Mouse (Mus musculus): Measurements from ENCODE around the gene Clec11a. TPM values are rescaled to one million over a fixed set of nuclear protein-coding genes. Genes with fewer than 3 reads are reported as not detected.

Gene Clec11a
- polyA plus RNA-seq, 1 experiment: 4.8 TPM

- peak in 1 of 2 experiments; percentile 22 for DNase-seq (ENCODE audit: extremely low spot score in 1 of 2, low spot score in 1 of 2)
These were observed 25.1 kb downstream of the Clec11a start for GRCm38 (mm10) chr7:44281586-44281985.

GRCm38 (mm10) chr7:44280959-44281358 lies 25.7 kb downstream of the Clec11a start:
- no peak for DNase-seq (ENCODE audit: extremely low spot score in 1 of 2, low spot score in 1 of 2)

GRCm38 (mm10) chr7:44277250-44277622 lies 29.5 kb downstream of the Clec11a start:
- peak; percentile 31 to 83 for DNase-seq (ENCODE audit: extremely low spot score in 1 of 2, low spot score in 1 of 2)

- no peak for DNase-seq (ENCODE audit: extremely low spot score in 1 of 2, low spot score in 1 of 2)
These were observed 30.0 kb downstream of the Clec11a start for GRCm38 (mm10) chr7:44276461-44277249.

GRCm38 (mm10) chr7:44275546-44275945 lies 31.2 kb downstream of the Clec11a start:
- no peak for DNase-seq (ENCODE audit: extremely low spot score in 1 of 2, low spot score in 1 of 2)

GRCm38 (mm10) chr7:44274096-44274495 lies 32.6 kb downstream of the Clec11a start:
- DNase-seq (ENCODE audit: extremely low spot score in 1 of 2, low spot score in 1 of 2): no peak

- no peak for DNase-seq (ENCODE audit: extremely low spot score in 1 of 2, low spot score in 1 of 2)
These were observed 33.3 kb downstream of the Clec11a start for GRCm38 (mm10) chr7:44273446-44273845.

GRCm38 (mm10) chr7:44272546-44272945 lies 34.2 kb downstream of the Clec11a start:
- DNase-seq (ENCODE audit: extremely low spot score in 1 of 2, low spot score in 1 of 2): no peak

- peak in 1 of 2 experiments; percentile 40 for DNase-seq (ENCODE audit: extremely low spot score in 1 of 2, low spot score in 1 of 2)
These were observed 35.4 kb downstream of the Clec11a start for GRCm38 (mm10) chr7:44271309-44271708.

- no peak for DNase-seq (ENCODE audit: extremely low spot score in 1 of 2, low spot score in 1 of 2)
These were observed 37.3 kb downstream of the Clec11a start for GRCm38 (mm10) chr7:44269397-44269796.

GRCm38 (mm10) chr7:44268117-44268516 lies 38.6 kb downstream of the Clec11a start:
- DNase-seq (ENCODE audit: extremely low spot score in 1 of 2, low spot score in 1 of 2): no peak

GRCm38 (mm10) chr7:44262791-44263643 lies 43.7 kb downstream of the Clec11a start:
- DNase-seq (ENCODE audit: extremely low spot score in 1 of 2, low spot score in 1 of 2): peak; percentile 90 to 100

GRCm38 (mm10) chr7:44261147-44261546 lies 45.6 kb downstream of the Clec11a start, which contains the start of gene Gm15517:
TSS of gene Gm15517 (plus strand) at chr7:44261447.
- DNase-seq (ENCODE audit: extremely low spot score in 1 of 2, low spot score in 1 of 2): no peak

GRCm38 (mm10) chr7:44260410-44260809 lies 46.3 kb downstream of the Clec11a start:
- no peak for DNase-seq (ENCODE audit: extremely low spot score in 1 of 2, low spot score in 1 of 2)

- DNase-seq (ENCODE audit: extremely low spot score in 1 of 2, low spot score in 1 of 2): no peak
These were observed 49.4 kb downstream of the Clec11a start, which contains the start of gene Acp4 for GRCm38 (mm10) chr7:44257278-44257677. TSS of gene Acp4 (minus strand) at chr7:44257378.

- no peak for DNase-seq (ENCODE audit: extremely low spot score in 1 of 2, low spot score in 1 of 2)
These were observed 51.8 kb downstream of the Clec11a start for GRCm38 (mm10) chr7:44254930-44255329.

- no peak for DNase-seq (ENCODE audit: extremely low spot score in 1 of 2, low spot score in 1 of 2)
These were observed 53.6 kb downstream of the Clec11a start for GRCm38 (mm10) chr7:44253023-44253616.

Data from frontal cortex, adult 2 months (tissue).